Comparison of ENCODE assay signal across 18 mouse cellular contexts in the genomic region with DNA sequence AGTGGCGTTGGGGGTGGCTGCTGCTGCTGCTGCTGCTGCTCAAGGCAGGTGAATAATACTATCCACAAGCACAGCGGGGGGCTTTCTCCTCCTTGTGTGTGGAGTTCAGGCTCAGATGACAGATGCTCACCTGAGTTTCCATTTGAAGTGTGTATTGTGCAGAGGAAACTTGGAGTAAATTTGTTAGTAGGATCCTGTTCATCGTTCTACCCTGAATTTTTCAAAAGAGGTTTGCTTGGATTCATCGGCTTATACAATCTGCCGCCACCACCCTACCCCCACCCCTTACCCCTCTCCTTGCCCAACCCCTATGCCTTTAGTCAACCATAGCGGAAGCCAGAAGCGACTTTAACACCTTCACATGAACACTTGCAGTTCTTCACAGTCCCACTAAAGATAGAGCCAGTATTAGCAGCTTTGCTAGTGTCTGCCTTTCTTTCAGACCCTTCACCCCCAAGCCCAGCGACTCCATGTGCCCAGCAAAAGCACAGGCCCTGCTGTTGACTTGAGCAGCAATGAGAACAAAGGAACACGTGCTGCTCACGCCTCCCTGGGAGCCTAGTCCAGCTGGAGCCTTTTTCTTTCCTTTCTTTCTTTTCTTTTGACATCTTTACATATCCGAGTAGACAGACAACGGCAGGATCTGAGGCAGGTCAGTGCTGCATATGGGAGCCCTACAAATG. TPM values are rescaled to one million over a fixed set of nuclear protein-coding genes. Genes with fewer than 3 reads are reported as not detected.
DNase-seq lines count a peak whose midpoint lies in the region; ATAC-seq and TF ChIP-seq lines count a peak whose summit lies in the region.
"Had no signal": no experiment of that assay in that cellular context is flagged by ENCODE, and none has a peak within 500 bp of the region (broad histone marks: within the 10 kb centered on the region; RNA-seq: fewer than 3 reads in every experiment).

No protein-coding gene starts in this region.

- ATAC-seq in kidney, postnatal 0 days (replicated peaks; ENCODE audit: low FRiP score, low read depth) = no peak
- ATAC-seq in forebrain, embryonic 15.5 days (replicated peaks) = peak; percentile 41; the same call in 1 of the 2 replicates
- ATAC-seq: liver, embryonic 12.5 days had no signal

- no peaks in the 10 kb centered on the region for H3K36me3 ChIP-seq in kidney, postnatal 0 days (ENCODE audit: insufficient read depth, low read length)
- no peaks in the 10 kb centered on the region for H3K36me3 ChIP-seq in forebrain, embryonic 15.5 days
- H3K36me3 ChIP-seq: hindbrain, embryonic 15.5 days; liver, embryonic 12.5 days had no signal

- H3K4me2 ChIP-seq in kidney, postnatal 0 days (ENCODE audit: low read length) = no peak overlapping the region
- H3K4me2 ChIP-seq in forebrain, embryonic 15.5 days (replicated peaks) = no peak overlapping the region
- H3K4me2 ChIP-seq: hindbrain, embryonic 15.5 days; liver, embryonic 12.5 days; lung, embryonic 14.5 days had no signal

- no peak overlapping the region for H3K9ac ChIP-seq in kidney, postnatal 0 days (ENCODE audit: low read depth, low read length)
- no peak overlapping the region for H3K9ac ChIP-seq in forebrain, embryonic 15.5 days (replicated peaks)
- H3K9ac ChIP-seq: hindbrain, embryonic 15.5 days; liver, embryonic 12.5 days; lung, embryonic 14.5 days had no signal

- 57% methylated on average over 12 of the region's 12 CpGs for WGBS in kidney, postnatal 0 days
- WGBS in forebrain, embryonic 15.5 days = 40% methylated on average over 12 of the region's 12 CpGs
- 64% methylated on average over 12 of the region's 12 CpGs for WGBS in cerebellum, adult 2 months

- peak; percentile 40 for DNase-seq in embryo, embryonic 10 days (ENCODE audit: low spot score)
- no peak for DNase-seq in embryo, embryonic 9.5 days (ENCODE audit: extremely low spot score)
- no peak for DNase-seq in kidney, postnatal 0 days (ENCODE audit: low spot score)
- DNase-seq in kidney, postnatal 36 days = no peak
- DNase-seq in embryo, embryonic 10.5 days (ENCODE audit: low spot score) = peak; percentile 49
- no peak for DNase-seq in cerebellum, adult 2 months
- no peak for DNase-seq in lung, postnatal 4 days
- DNase-seq: adrenal gland, adult 8-10 months; cerebellum, adult 11-12 months; cerebellum, postnatal 36 days; gastrocnemius, postnatal 10 days; heart, adult 2 months; kidney, adult 11 months; lung, embryonic 14.5 days had no signal

- H3K4me1 ChIP-seq in kidney, postnatal 0 days (replicated peaks; ENCODE audit: insufficient read depth, low read length) = peaks cover 12% of the 10 kb centered on the region
- peaks cover 7% of the 10 kb centered on the region; the same call in 1 of the 2 replicates for H3K4me1 ChIP-seq in forebrain, embryonic 15.5 days
- H3K4me1 ChIP-seq in cerebellum, adult 2 months (ENCODE audit: control insufficient read depth, insufficient read depth, low read length) = peaks cover 2% of the 10 kb centered on the region
- H3K4me1 ChIP-seq: hindbrain, embryonic 15.5 days had no signal

- H3K4me3 ChIP-seq in kidney, postnatal 0 days (replicated peaks; ENCODE audit: low read depth, low read length) = no peak overlapping the region
- H3K4me3 ChIP-seq in forebrain, embryonic 15.5 days = no peak overlapping the region
- no peak overlapping the region for H3K4me3 ChIP-seq in cerebellum, adult 2 months (replicated peaks; ENCODE audit: insufficient read depth, low read depth, low read length)
- H3K4me3 ChIP-seq: heart, adult 2 months; hindbrain, embryonic 15.5 days; left cerebral cortex, adult 2 months; liver, embryonic 12.5 days had no signal

- TF ChIP-seq CTCF in kidney, postnatal 0 days (IDR thresholded peaks at IDR 0.05; ENCODE audit: low read depth) = no peak
- TF ChIP-seq CTCF in cerebellum, adult 2 months (IDR thresholded peaks at IDR 0.05; ENCODE audit: borderline replicate concordance, insufficient read depth, low read depth, low read length) = no peak

- no peak for TF ChIP-seq POLR2A in cerebellum, adult 2 months (IDR thresholded peaks at IDR 0.05; ENCODE audit: borderline replicate concordance, insufficient read depth, low read length)

- H3K27me3 ChIP-seq in kidney, postnatal 0 days (ENCODE audit: insufficient read depth, low read length) = no peaks in the 10 kb centered on the region
- no peaks in the 10 kb centered on the region for H3K27me3 ChIP-seq in forebrain, embryonic 15.5 days
- H3K27me3 ChIP-seq in cerebellum, adult 2 months (ENCODE audit: control insufficient read depth, insufficient read depth, low read length) = no peaks in the 10 kb centered on the region
- H3K27me3 ChIP-seq: hindbrain, embryonic 15.5 days had no signal

- H3K27ac ChIP-seq in kidney, postnatal 0 days = peak overlapping the region; percentile 48; the same call in 1 of the 2 replicates
- no peak overlapping the region for H3K27ac ChIP-seq in forebrain, embryonic 15.5 days (replicated peaks)
- H3K27ac ChIP-seq in cerebellum, adult 2 months (ENCODE audit: insufficient read depth, low read length) = no peak overlapping the region
- H3K27ac ChIP-seq: heart, adult 2 months; hindbrain, embryonic 15.5 days; left cerebral cortex, adult 2 months; liver, embryonic 12.5 days had no signal

- H3K9me3 ChIP-seq in kidney, postnatal 0 days (replicated peaks; ENCODE audit: low read length) = no peaks in the 10 kb centered on the region
- no peaks in the 10 kb centered on the region for H3K9me3 ChIP-seq in forebrain, embryonic 15.5 days
- H3K9me3 ChIP-seq: hindbrain, embryonic 15.5 days; liver, embryonic 12.5 days had no signal

RNA-seq across cellular contexts. Expression of a gene that starts 16.2 kb away (rescaled TPM):
- 5.7 and 6.1 TPM in 2 replicates for polyA plus RNA-seq in kidney, postnatal 0 days (2015; fragmentation: Nextera tagmentation; extraction: Ambion mirVana)
- polyA plus RNA-seq in forebrain, embryonic 15.5 days (2015; fragmentation: Nextera tagmentation; extraction: Ambion mirVana) = 11.5 and 12.6 TPM in 2 replicates
- polyA plus RNA-seq in cerebellum, adult 2 months (2012; rRNA removed) = 13.9 and 16.1 TPM in 2 replicates

Comparison
In these comparisons a context has a peak if more than half of its experiments do, and no peak if none do; other contexts are left out.
1. DNase-seq: peak in embryo, embryonic 10 days (single experiment) and embryo, embryonic 10.5 days (single experiment); none in embryo, embryonic 9.5 days (single experiment), kidney, postnatal 0 days (single experiment), kidney, postnatal 36 days (0 of 2), cerebellum, adult 2 months (0 of 2) and lung, postnatal 4 days (0 of 2).